Mouse (Mus musculus) ES-Bruce4 (cell line): ENCODE measurements at regions not wholly inside any gene's neighbourhood (a gene's known extent, or its start where the extent isn't known, plus 50 kb on each side); places are given as distances from the start of the nearest gene placed in this dataset.

Experiments
- H3K27ac ChIP-seq: 2 replicates; pipeline ENCODE4 v1.5.1; 2012; ENCODE audit warnings: low read length, inconsistent platforms; ENCODE audit not compliant: insufficient read depth
- H3K27me3 ChIP-seq: 2 replicates; pipeline ENCODE4 v1.6.1; 2012; ENCODE audit warnings: mild to moderate bottlenecking, low read length, inconsistent platforms; ENCODE audit not compliant: control insufficient read depth, poor library complexity, insufficient read depth, severe bottlenecking
- H3K36me3 ChIP-seq: 2 replicates; pipeline ENCODE4 v1.6.1; 2012; ENCODE audit warnings: inconsistent platforms, mild to moderate bottlenecking, low read length, moderate library complexity; ENCODE audit not compliant: control insufficient read depth, poor library complexity, insufficient read depth, severe bottlenecking
- H3K4me1 ChIP-seq: one replicate; pipeline ENCODE4 v1.8.1; 2011; ENCODE audit warnings: low read length; ENCODE audit not compliant: control insufficient read depth, insufficient read depth
- H3K4me3 ChIP-seq: 2 replicates; pipeline ENCODE4 v1.5.1; 2011; ENCODE audit warnings: low read depth, mild to moderate bottlenecking, low read length
- H3K9ac ChIP-seq: 2 replicates; pipeline ENCODE4 v1.6.1; 2012; ENCODE audit warnings: low read depth, mild to moderate bottlenecking, inconsistent platforms; ENCODE audit not compliant: poor library complexity, severe bottlenecking
- H3K9me3 ChIP-seq: replicated peaks from 2 replicates; pipeline ENCODE4 v1.6.1; 2012; ENCODE audit warnings: mild to moderate bottlenecking, low read length, inconsistent platforms; ENCODE audit not compliant: control insufficient read depth, poor library complexity, insufficient read depth, severe bottlenecking
- CTCF ChIP-seq: IDR thresholded peaks from one replicate; pipeline ENCODE4 v1.8.1; 2011; ENCODE audit warnings: low read depth, low read length
- EP300 ChIP-seq: IDR thresholded peaks from 2 replicates; pipeline ENCODE4 v1.6.1; 2011; ENCODE audit warnings: low read depth, low read length; ENCODE audit not compliant: insufficient read depth
- POLR2A ChIP-seq: IDR thresholded peaks from one replicate; pipeline ENCODE4 v1.8.1; 2011; ENCODE audit warnings: low read length; ENCODE audit not compliant: insufficient read depth

- H3K36me3 ChIP-seq, result no peaks in the 10 kb centered on the region
- H3K4me1 ChIP-seq, result no peaks in the 10 kb centered on the region
- H3K9me3 ChIP-seq, result no peaks in the 10 kb centered on the region
- TF ChIP-seq EP300 (no peak), POLR2A (no peak)
- H3K27ac ChIP-seq, result no peak overlapping the region
- no peak overlapping the region for H3K9ac ChIP-seq
- no peak overlapping the region for H3K4me3 ChIP-seq
- no peaks in the 10 kb centered on the region for H3K27me3 ChIP-seq
Observed at GRCm38 (mm10) chr11:7289242-7289938, 75.7 kb upstream of the Igfbp3 start.

- H3K9me3 ChIP-seq, result no peaks in the 10 kb centered on the region
- no peaks in the 10 kb centered on the region for H3K27me3 ChIP-seq
- H3K36me3 ChIP-seq, result no peaks in the 10 kb centered on the region
- no peak overlapping the region for H3K9ac ChIP-seq
- no peaks in the 10 kb centered on the region for H3K4me1 ChIP-seq
- H3K4me3 ChIP-seq, result no peak overlapping the region
- no peak for TF ChIP-seq POLR2A
- no peak for TF ChIP-seq CTCF
- TF ChIP-seq EP300, result no peak
- H3K27ac ChIP-seq, result no peak overlapping the region
Observed at GRCm38 (mm10) chr11:7284836-7285490, 71.2 kb upstream of the Igfbp3 start.

GRCm38 (mm10) chr11:7282981-7283380 is 69.3 kb upstream of the Igfbp3 start:
- H3K27me3 ChIP-seq, result no peaks in the 10 kb centered on the region
- H3K4me1 ChIP-seq, result no peaks in the 10 kb centered on the region
- no peak overlapping the region for H3K27ac ChIP-seq
- TF ChIP-seq EP300 (no peak), POLR2A (no peak), CTCF (no peak)
- H3K4me3 ChIP-seq, result no peak overlapping the region
- no peak overlapping the region for H3K9ac ChIP-seq
- H3K36me3 ChIP-seq, result no peaks in the 10 kb centered on the region
- H3K9me3 ChIP-seq, result no peaks in the 10 kb centered on the region

GRCm38 (mm10) chr11:7282188-7282587 is 68.5 kb upstream of the Igfbp3 start:
- no peaks in the 10 kb centered on the region for H3K4me1 ChIP-seq
- no peak overlapping the region for H3K9ac ChIP-seq
- no peaks in the 10 kb centered on the region for H3K9me3 ChIP-seq
- no peak overlapping the region for H3K4me3 ChIP-seq
- TF ChIP-seq CTCF (no peak), EP300 (no peak), POLR2A (no peak)
- H3K27ac ChIP-seq, result no peak overlapping the region
- H3K36me3 ChIP-seq, result no peaks in the 10 kb centered on the region
- H3K27me3 ChIP-seq, result no peaks in the 10 kb centered on the region

- H3K4me3 ChIP-seq, result no peak overlapping the region
- no peaks in the 10 kb centered on the region for H3K36me3 ChIP-seq
- H3K27ac ChIP-seq, result no peak overlapping the region
- no peaks in the 10 kb centered on the region for H3K4me1 ChIP-seq
- H3K9me3 ChIP-seq, result no peaks in the 10 kb centered on the region
- TF ChIP-seq CTCF (no peak), POLR2A (no peak)
- no peak overlapping the region for H3K9ac ChIP-seq
- no peaks in the 10 kb centered on the region for H3K27me3 ChIP-seq
Observed at GRCm38 (mm10) chr11:7281656-7282055, 67.9 kb upstream of the Igfbp3 start.

- Histone ChIP-seq H3K4me3 (no peak overlapping the region), H3K9me3 (no peaks in the 10 kb centered on the region), H3K36me3 (no peaks in the 10 kb centered on the region), H3K4me1 (no peaks in the 10 kb centered on the region), H3K27me3 (no peaks in the 10 kb centered on the region), H3K27ac (no peak overlapping the region), H3K9ac (no peak overlapping the region)
- no peak for TF ChIP-seq POLR2A
- TF ChIP-seq CTCF, result no peak
- no peak for TF ChIP-seq EP300
Observed at GRCm38 (mm10) chr11:7279891-7280290, 66.2 kb upstream of the Igfbp3 start.
